Mouse (Mus musculus) erythroid progenitor cell, adult 5-6 weeks (primary cell): Measurements from ENCODE around the gene Dcun1d3. TPM values are rescaled to one million over a fixed set of nuclear protein-coding genes. Genes with fewer than 3 reads are reported as not detected.
A peak's percentile ranks its signal among the peaks of the same experiment; 100 is the strongest.

ENCODE experiments used
- ATAC-seq: replicated peaks from 2 replicates; pipeline ENCODE4 v1.8.0; 2016; ENCODE audit warnings: moderate number of reproducible peaks, mild to moderate bottlenecking, moderate TSS enrichment, inconsistent platforms; ENCODE audit not compliant: poor library complexity, low FRiP score, severe bottlenecking
- total RNA-seq, 2 experiments: library from RNA; stranded (forward) in 1 of 2; stranded (reverse) in 1 of 2; fragments of 150-400 nt in 1 of 2; fragments of 186-747, 209-891 nt in 1 of 2; gene quantifications; 2 replicates each; pipeline versions ENCODE4 v1.2.3 to v1.2.4; 2015 to 2017; ENCODE audit warnings: low replicate concordance in 2 of 2

Gene Dcun1d3
- total RNA-seq, 2 experiments from 2014 or later: 0.84 to 1.4 TPM

DNA sequence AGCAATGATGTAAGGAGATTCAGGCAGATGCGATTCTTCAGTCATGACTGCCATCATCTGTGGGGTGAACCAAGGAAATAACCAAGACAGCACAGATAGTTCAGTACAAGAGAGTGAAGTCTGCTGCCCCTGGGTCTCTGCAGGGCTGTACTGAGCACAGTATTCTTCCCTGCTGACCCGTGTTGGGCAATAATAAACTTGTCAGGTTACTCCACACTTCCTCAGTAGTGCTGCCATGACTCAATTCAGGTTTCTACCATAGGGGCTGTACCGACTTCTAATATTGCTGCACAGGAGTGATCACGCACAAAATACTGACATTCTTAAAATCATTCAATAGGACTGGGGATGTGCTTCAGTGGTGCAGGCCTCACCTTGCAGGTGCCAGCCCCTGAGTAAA is 16.9 kb downstream of the Dcun1d3 start:
- no peak for ATAC-seq

DNA sequence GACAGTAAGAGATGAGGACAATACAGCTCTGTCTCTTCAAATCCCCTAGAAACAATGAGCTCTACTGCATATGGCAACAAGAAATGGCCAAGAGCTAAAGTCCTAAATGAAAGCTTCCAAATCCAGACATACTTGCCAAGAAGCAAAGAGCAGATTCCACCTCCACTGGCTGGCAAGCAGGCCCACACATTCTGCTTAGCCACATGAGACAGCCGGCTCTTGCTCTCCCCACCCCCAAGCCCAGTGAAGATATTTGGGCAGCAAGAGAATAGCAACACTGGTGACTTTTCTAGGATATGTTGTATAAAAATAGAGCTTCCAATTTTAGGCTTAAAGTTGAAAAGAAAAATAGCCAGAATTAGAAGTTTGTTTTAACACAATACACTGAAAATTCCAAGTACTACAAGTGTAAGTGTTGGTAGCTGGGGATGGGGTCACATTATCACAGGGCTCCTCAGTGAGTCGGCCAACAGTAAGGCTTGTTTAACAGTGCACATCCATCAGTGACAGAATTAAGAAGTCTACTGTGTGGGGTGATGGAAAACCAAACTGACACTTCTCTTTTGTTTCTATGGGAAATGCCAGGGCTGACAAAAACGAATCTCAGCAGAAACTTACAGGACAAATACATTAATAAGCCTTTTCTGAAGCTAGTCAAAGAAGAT is 20.2 kb downstream of the Dcun1d3 start:
- ATAC-seq: no peak

DNA sequence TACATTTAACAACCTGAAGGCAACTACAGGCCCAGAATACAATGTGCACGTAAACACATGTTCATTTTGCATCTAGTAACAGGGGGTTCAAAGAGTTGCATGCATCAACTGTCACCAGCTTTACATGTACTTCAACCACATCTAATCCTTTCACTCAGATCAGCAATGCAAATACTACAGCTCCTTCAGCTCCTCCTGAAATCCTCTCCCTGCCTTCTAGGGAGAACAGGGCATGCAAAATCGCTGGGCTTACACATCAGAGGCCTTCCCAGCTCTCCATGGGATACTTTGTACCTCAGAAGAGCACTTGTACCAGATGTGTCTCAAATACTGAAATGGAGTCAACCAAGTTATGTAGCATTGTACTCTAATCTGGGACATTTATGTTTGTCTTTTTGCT is 23.0 kb downstream of the Dcun1d3 start:
- no peak for ATAC-seq

DNA sequence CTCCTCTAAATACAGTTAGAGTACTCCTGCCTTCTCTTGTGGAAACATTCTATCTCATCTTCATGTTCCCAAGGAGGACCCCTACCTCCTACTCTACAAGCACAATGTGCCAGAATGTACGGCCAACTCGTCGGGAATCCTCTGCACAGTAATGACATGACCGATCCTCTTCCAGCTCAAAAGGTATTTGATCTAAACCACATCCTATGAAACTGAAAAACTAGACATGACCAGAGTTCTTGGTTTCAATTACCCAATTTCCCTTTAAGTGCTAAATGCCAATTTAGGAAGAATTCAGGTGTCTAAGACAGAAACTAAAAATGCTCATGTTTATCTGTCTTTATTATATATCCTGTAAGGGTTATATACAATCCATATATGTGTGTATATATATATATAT is 23.9 kb downstream of the Dcun1d3 start:
- no peak for ATAC-seq

DNA sequence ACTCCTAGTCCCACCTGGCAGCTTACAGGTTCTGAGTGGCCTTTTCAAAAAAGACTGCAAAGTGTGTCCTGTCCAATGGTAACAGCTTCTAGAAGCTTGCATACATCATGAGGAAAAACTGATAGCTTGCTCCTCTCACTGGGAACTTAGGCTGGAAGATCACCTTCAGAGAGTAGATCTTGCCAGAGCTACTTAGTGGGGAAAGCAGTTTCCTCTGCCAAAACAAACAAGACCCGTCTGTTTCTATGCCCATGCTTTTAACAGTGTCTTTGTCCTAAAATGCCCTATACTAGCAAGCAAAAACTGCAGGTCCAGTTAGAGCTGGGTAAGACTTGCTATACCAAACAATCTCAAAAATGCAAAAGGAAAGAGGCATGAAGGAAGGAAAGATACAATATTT is 30.0 kb downstream of the Dcun1d3 start:
- no peak for ATAC-seq

DNA sequence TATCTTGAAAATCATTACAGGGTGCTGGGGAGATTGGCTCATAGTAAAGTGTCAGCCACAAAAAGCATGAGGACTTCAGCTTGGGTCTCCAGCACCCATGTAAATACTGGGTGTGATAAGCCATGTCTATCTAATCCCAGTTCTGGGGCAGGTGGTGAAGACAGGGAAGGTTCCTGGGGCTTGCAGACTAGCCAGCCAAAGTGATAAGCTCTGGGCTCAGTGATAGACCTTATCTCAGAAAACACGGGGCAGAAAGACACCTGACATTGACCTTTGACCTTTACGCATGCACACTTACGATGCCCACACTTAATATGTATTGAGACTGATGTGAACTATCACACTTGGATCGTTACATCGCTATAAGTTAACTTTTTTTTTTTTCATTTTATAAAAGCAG is 31.6 kb downstream of the Dcun1d3 start:
- no peak for ATAC-seq

DNA sequence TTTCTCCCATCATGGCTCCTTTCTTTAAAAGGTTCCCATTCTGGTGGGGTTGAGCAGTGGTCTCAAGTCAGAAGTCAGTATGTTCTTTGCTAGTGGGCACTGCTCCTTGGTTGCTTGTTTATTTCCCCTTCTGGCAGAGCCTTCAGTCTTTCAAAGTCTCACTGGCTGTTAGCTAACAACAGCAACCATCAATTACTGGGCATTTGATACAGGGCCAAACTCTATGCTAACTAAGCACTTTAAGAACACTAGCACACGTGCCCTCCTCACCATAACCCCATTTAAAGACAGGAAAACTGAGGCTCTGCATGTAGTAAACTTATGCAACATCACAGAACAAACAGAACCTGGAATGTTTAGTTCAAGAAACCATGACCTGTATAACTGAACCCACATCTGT is 33.9 kb downstream of the Dcun1d3 start:
- no peak for ATAC-seq

DNA sequence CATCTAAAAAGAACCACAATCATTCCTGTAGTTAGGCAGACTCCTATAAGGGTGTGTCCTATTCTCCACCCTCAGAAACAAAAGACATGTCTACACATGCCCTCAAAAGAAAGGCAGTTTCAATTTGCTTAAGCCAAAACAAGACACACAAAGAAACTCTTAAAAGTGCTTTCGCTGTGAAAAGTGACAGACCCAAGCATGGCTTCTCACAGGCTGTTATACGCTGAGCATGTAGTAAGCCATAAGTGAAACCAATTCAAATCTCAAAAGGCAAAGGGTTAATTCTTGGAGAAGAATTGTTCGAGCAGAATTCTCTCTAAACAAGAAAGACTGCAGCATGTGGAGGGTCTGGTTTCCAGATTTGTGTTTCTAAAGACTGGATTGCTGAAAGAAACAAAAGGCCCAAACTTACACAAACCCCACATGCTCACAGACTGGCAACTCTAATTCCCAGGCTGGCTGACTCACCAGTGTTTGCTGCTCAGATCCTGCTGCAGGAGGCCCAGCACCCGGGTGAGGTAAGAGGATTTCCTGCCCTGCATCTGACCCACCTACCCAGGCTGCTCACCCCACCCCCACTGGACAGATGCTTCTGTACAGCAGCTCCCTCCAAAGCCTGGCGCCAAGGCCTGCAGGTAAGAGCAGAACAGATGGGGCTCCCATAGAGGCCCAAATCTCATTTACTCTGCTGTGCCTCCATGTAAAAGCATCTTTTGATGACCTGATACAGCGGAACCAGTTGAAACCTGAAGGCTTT is 34.6 kb downstream of the Dcun1d3 start:
- ATAC-seq: no peak

DNA sequence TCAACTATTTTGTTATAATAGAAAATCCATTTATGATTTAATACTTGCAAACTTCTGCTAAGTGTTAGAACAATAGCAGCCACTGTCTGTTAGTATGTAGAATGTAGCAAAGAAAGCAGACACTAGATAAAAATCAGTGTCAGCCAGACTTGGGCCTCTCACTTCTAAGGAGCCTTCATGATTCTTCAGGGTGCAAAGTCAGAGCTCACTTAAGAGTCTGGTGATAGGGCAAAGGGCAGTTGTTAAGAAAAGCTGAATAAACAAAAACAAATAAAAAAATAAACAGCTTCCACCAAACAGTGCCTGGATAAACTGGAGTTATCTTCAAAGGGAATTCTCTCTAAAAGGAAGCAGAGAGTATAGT is 35.1 kb downstream of the Dcun1d3 start:
- no peak for ATAC-seq

DNA sequence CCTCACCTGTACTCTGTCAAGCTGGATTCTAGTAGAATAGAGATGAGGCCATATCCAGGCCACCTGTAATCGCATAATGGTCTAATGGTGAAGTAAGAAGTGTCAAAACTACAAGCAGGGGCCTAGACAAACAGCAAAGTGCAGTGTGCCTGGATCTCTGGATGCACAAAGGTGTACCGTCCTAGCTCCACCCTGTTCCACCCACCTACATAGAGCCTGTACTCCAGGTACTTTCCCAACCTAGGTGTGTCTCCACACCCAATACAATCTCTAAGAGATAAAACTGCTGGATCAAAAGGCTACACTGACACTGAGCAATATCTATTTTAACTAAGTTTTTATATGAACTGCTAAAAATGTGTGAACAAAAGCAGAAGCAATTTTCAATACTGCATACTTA is 35.5 kb downstream of the Dcun1d3 start:
- no peak for ATAC-seq

DNA sequence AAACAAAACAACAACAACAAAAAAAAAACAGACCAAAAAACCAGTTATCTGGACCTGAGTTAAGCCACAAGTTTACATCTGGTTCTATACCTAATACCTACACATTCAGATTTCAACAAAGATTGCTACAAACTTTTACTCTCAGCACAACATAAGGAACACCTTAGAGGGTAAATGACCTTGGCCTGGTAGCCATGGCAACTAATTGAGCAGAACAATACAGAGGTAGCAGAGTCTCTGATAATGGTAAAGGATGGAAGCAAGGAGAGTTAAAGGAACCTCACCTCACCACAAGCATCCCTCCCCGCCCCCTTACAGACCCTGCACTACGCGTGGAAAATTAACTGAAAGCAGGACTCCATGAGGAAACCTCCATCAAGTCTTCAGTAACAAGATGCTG is 36.0 kb downstream of the Dcun1d3 start:
- no peak for ATAC-seq

DNA sequence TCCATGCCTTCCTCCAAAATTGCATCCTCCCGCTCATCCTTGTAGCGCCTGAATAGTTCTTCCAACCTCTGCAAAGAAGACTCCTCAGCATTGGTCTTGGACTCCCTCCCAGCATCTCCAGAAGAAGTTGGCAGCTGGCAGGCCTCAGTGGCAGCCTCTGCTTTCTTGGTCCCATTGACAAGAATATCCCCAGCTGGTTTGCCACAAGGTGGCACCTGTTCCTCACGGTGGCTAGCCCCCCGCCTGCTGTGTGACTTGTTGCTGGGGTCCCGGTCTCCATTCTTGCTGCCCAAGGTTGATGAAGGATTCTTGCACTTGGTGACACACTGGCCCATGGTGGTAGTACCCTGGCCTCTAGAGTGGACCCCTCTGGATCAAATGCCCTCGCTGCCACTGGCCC is 36.6 kb downstream of the Dcun1d3 start:
- ATAC-seq: no peak

DNA sequence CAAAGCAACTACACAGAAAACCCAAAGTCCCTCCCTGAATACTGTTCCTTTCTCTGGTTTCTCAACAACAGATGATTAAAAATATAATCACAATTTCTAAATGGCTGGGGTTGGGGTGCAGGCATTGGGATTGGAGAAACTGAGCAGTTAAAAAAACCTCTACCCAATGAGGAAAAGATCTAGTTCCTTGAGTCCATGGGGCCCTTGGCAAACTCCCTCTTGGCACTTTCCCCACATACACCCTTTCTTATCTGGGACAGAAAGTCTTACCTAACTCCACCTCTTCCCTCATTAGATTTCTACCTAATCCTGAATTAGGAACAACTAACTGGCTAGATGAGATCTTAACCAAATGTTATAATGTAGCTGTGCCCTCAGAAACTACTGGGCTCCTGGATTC is 41.1 kb downstream of the Dcun1d3 start:
- no peak for ATAC-seq

DNA sequence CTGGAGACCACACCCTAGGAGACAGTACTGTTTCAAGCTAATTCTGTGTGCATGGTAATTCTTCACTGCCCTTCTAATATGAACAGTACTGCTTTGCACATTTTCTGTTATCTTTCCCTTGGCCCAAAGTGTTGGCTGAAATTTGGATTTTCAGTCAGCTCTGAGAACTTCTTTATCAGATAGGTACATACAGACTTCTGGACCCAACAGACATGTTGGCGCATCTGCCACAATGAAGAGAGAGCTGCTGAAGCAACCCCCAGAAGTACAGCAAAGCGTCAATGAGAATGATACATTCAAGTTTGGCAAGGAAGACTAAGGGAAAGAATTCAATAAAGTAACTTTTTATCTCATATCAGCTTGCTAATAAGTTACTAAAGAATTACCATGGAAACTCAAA is 41.7 kb downstream of the Dcun1d3 start:
- ATAC-seq: no peak

DNA sequence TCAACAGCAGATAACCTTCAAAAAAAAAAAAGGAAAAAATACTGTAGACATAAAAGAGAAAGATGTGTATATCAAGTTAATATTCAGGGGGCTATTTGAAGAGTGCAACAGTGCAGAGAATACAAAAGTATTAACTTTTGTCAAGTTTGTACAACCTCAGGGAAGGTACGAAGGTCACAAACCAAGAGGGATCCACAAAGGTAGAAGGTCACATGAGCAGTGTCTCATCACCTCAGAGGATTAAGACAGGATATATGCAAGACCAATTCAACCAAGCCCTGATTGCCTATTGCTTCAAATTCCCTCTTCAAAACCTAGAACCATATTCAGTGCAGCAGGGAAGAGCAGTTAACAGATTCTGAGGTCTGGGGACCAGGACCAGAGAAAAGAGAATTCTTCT is 42.9 kb downstream of the Dcun1d3 start:
- no peak for ATAC-seq

DNA sequence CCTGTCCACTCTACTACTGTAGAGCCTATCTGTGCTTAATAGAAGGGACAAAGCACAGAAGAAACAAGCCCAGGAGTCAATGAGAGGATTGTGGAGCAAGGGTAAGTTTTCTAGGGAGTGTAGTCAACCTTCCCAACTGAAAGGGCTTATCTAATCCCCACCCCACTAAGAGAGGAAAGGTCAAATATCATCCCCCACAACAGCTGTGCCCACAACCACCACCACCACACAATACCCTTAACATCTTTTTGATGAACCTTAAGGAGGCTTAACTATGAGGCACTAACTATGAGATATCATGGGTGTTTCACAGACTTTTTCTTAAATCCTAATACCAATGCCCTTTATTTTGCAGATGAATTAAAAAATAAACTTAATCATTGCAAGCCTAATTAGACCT is 43.6 kb downstream of the Dcun1d3 start:
- ATAC-seq: no peak

DNA sequence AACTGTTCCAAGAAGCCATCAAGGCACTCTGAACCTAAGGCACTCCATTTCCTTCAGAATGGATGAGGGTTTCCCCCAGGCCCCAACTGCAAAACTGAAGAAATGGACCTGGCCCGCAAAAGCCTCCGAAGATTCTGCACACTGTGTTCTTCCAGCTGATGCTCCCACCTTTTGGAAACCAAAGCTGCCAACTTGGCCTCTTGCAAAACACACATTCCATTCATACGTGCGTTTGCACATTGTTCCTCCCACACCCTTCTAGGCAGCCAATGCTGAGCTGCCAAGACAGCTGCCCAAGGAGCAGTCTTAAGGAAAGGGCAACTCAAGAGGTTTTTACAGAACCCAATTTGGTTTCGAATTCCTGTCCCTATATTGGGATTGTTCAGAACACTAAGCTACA is 45.4 kb downstream of the Dcun1d3 start:
- ATAC-seq: no peak

DNA sequence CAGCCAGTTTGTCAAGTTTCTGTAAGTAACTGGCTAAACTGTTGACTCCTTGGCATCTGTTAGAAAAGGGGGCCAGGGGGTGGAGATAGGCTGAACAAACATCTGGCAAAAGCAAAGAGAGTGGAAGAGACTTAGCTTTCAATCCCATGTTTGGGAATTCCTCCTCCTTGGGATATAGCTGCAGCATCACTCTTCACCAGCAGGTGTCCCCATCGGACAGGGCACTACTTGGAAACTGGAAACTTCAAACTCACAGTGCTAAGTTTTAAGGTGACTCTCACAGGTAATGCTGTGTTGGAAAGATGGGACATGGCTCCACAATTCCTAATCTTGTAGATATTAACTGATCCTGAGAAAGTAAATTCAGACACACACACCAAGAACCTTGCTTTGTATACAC is 47.0 kb downstream of the Dcun1d3 start:
- 0 out of 2 replicates have a peak, but pooled peaks have one; percentile 57 for ATAC-seq

DNA sequence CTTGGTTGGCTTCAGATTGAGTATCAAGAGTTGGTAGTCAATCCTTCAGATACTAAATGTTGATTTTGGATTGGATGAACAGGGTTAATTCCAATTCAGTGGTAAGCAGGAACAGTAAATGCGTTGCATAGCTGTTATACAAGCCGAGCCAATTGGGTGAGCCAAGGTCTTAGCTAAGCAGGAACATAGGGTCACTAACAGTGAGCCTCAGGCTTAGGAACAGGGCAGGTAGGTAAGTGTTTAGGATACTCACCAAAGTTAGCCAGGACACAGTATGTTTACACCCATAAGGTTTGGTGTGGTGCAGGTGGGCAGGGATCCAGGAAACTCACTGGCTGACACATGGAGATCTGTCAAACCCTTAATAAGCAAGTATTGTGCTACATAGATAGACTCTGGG is 48.7 kb downstream of the Dcun1d3 start:
- no peak for ATAC-seq

DNA sequence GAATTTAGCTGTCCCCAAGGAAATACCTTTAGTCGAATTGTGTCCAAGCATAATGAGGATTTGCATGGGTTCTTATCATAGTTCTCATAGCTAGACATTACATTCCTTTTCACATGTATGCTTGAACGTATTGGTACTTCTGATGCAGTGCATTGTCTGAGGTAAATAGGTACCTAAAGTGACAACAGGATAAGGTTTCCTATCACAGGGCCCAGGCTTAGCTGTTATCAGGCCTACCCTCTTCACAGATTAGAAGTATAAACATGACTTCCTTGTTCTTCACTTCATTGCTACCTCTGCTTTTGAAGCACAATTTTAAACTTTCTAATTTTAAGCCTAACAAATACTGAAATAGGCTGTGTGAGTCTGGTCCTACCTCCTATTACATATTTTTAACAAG is 50.6 kb downstream of the Dcun1d3 start:
- no peak for ATAC-seq

DNA sequence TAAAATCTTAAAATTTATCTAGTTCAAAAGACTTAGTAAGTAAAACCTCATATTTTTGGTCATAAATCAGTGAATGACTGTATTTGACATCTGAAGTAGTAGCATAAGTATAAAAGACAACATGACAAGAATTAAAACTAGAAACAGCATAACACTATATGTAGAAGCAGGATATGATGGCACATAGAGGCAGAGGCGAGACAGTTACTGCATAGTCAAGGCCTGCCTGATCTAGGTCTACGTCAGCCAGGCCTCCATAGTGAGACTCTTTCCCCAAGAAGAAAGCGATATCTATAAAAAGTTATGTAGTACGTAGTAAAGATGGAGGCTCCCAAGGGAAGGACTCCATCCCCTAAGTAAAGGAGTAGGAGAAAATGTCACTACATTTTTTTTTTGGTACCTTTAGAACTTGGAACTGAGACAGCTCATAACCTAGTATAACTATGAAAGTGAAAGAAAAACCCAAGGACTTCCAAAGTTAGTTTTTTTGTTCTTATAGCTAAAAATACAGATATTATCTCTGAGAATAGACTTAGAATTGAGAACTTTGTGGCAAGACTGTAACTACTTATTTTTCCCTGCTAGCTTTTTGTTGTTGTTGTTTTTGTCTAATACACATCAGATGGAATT is 54.2 kb downstream of the Dcun1d3 start:
- ATAC-seq: no peak
